Mouse (Mus musculus): ENCODE results near the gene Prkg1. TPM values are rescaled to one million over a fixed set of nuclear protein-coding genes. Genes with fewer than 3 reads are reported as not detected.

The Prkg1 gene
- polyA plus RNA-seq, 1 experiment from 2014 or later = 2.1 TPM

DNA sequence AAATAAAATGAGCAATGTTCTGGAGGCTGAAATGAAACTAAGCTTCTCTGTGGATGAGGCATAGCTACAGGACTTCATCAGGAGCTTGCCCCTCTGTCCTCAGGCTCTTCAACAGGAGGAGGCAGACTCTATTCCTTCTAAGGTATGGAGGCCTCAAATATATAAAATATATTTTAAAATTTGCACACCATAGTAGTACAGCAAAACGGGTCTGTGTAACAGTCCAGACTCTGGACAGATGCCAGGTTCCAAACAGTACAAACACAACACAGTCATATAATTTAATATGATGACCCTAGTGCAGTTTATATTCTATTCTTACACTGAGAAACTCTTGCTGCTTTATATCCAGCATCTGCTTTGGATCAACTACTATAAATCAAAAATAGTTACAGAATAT is 423.9 kb downstream of the Prkg1 start:
- no peaks in the 10 kb centered on the region for H3K27me3 ChIP-seq (ENCODE audit: control insufficient read depth, insufficient read depth, low read length)
- 49% methylated on average over 1 of the region's 1 CpGs for WGBS
- H3K4me1 ChIP-seq (ENCODE audit: control insufficient read depth, insufficient read depth, low read length) = no peaks in the 10 kb centered on the region
- no peak overlapping the region for H3K4me3 ChIP-seq (ENCODE audit: low read length)
- H3K9ac ChIP-seq (ENCODE audit: low read depth, low read length) = no peak overlapping the region
- H3K36me3 ChIP-seq (ENCODE audit: control insufficient read depth, insufficient read depth, low read length) = no peaks in the 10 kb centered on the region
- no peak for ATAC-seq (ENCODE audit: low FRiP score, low TSS enrichment)
- H3K27ac ChIP-seq (ENCODE audit: low read depth, low read length) = no peak overlapping the region
- H3K9me3 ChIP-seq (ENCODE audit: control insufficient read depth, low read length) = no peaks in the 10 kb centered on the region
- H3K4me2 ChIP-seq (replicated peaks; ENCODE audit: low read depth, low read length) = no peak overlapping the region

DNA sequence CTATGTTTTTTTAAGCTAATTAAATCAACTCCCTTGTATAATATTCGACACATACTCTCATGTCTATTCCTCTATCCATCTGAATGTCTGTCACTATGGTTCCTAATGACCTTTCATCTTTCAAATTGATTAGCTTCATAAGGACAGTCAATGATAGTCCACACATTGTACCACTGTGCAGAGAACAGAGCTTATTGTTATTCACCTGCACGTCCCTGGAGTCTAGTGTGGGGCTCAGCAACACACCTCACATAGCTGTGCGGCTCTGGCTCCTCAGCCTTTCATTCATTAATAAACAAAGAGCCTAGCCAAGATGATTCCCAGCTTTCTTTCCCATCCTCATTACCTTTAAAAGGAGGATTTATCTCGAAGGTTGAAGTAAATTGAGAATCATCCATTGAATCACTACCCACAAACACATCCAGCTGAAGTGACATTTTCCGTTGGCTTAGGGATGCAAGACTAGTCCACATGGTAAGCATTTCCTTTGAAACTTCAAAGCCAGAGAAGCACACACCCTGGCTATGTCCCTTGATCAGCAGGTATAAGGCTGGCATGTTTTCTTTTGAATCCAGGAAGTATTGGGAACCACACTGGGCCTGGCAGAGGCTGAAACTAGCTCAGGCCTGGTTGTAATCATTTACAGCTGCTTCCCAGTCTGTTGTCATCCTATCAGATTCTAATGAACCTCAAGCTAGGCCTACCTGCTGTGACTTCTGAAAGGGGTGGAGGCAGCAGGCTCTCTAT is 426.3 kb downstream of the Prkg1 start:
- Histone ChIP-seq H3K9me3 (ENCODE audit: control insufficient read depth, low read length) (no peaks in the 10 kb centered on the region), H3K36me3 (ENCODE audit: control insufficient read depth, insufficient read depth, low read length) (no peaks in the 10 kb centered on the region), H3K27me3 (ENCODE audit: control insufficient read depth, insufficient read depth, low read length) (no peaks in the 10 kb centered on the region), H3K27ac (ENCODE audit: low read depth, low read length) (no peak overlapping the region), H3K4me2 (replicated peaks; ENCODE audit: low read depth, low read length) (no peak overlapping the region), H3K4me3 (ENCODE audit: low read length) (no peak overlapping the region), H3K4me1 (ENCODE audit: control insufficient read depth, insufficient read depth, low read length) (no peaks in the 10 kb centered on the region), H3K9ac (ENCODE audit: low read depth, low read length) (no peak overlapping the region)
- ATAC-seq (ENCODE audit: low FRiP score, low TSS enrichment) = no peak
- 82% methylated on average over 5 of the region's 5 CpGs for WGBS

DNA sequence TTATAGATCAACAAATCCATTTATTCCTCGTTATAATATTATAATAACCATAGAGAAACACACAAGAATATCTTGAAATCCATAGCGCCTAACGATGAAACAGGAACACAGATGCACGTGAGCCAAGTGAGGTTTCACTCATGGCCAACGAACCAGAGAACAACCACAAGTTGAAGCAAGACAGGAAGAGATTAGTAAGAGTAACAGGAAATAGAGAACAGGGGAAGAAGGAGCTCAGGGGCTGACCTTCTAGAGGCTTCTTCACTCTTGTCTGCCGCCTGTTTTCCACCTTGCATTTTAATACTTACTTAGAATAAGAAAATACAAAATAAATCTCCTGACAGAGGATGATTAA is 427.0 kb downstream of the Prkg1 start:
- Histone ChIP-seq H3K4me2 (replicated peaks; ENCODE audit: low read depth, low read length) (no peak overlapping the region), H3K27me3 (ENCODE audit: control insufficient read depth, insufficient read depth, low read length) (no peaks in the 10 kb centered on the region), H3K9ac (ENCODE audit: low read depth, low read length) (no peak overlapping the region), H3K9me3 (ENCODE audit: control insufficient read depth, low read length) (no peaks in the 10 kb centered on the region), H3K36me3 (ENCODE audit: control insufficient read depth, insufficient read depth, low read length) (no peaks in the 10 kb centered on the region), H3K27ac (ENCODE audit: low read depth, low read length) (no peak overlapping the region), H3K4me3 (ENCODE audit: low read length) (no peak overlapping the region), H3K4me1 (ENCODE audit: control insufficient read depth, insufficient read depth, low read length) (no peaks in the 10 kb centered on the region)
- WGBS = 80% methylated on average over 6 of the region's 6 CpGs
- ATAC-seq (ENCODE audit: low FRiP score, low TSS enrichment) = no peak

DNA sequence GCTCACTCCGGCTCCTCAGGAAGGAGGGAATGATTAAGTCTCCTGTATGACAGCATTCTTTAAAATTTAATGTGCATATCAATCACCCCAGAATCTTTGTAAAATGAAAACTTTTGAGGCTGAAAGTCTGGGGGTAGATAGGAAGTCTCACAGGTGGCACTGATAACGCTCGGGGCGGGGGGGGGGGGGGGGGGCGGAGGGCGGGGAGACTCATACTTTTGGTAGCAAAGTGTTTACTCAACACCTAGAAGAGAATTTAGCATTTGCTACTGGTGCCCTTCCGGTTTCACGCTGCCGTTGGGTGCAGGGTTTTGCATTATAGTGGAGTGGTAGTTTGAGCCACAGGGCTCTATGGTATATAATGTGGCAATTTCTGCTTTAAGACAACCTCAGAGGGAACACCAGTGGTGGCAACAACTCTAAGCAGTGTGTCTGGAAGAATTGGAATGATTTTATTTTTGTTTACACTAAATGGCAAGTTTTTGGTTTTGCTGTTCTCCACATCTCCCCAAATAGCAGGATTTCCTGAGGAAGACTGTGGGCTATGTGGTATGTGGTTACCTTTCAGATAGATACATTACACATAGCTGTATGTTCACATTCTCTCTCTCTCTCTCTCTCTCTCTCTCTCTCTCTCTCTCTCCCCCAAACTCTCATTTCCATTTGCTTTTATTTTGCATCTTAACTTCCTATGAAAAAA is 427.5 kb downstream of the Prkg1 start:
- H3K9ac ChIP-seq (ENCODE audit: low read depth, low read length) = no peak overlapping the region
- H3K27me3 ChIP-seq (ENCODE audit: control insufficient read depth, insufficient read depth, low read length) = no peaks in the 10 kb centered on the region
- no peak overlapping the region for H3K27ac ChIP-seq (ENCODE audit: low read depth, low read length)
- ATAC-seq (ENCODE audit: low FRiP score, low TSS enrichment) = no peak
- no peaks in the 10 kb centered on the region for H3K36me3 ChIP-seq (ENCODE audit: control insufficient read depth, insufficient read depth, low read length)
- H3K4me1 ChIP-seq (ENCODE audit: control insufficient read depth, insufficient read depth, low read length) = no peaks in the 10 kb centered on the region
- no peak overlapping the region for H3K4me2 ChIP-seq (replicated peaks; ENCODE audit: low read depth, low read length)
- no peak overlapping the region for H3K4me3 ChIP-seq (ENCODE audit: low read length)
- no peaks in the 10 kb centered on the region for H3K9me3 ChIP-seq (ENCODE audit: control insufficient read depth, low read length)
- WGBS = 79% methylated on average over 9 of the region's 9 CpGs

DNA sequence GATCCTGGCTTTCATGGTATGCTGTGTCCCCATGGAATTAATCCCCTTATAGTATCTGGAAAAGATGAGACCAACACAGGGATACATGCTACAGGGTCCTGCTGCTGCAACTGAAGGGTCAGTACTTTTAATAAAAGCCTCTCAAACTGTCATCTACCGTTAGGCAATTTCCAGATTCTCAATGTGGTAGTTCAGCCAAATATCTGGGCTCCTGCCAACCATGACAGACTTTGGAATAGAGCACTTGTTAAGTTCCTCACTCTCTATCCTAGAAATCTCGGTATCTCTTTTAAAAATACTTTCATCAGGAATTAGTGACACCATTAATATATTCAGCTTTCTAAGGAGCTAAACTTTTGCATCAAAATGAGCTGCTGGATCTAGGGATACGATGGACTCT is 428.5 kb downstream of the Prkg1 start:
- Histone ChIP-seq H3K4me3 (ENCODE audit: low read length) (no peak overlapping the region), H3K9me3 (ENCODE audit: control insufficient read depth, low read length) (no peaks in the 10 kb centered on the region), H3K36me3 (ENCODE audit: control insufficient read depth, insufficient read depth, low read length) (no peaks in the 10 kb centered on the region), H3K27me3 (ENCODE audit: control insufficient read depth, insufficient read depth, low read length) (no peaks in the 10 kb centered on the region), H3K27ac (ENCODE audit: low read depth, low read length) (no peak overlapping the region), H3K4me2 (replicated peaks; ENCODE audit: low read depth, low read length) (no peak overlapping the region), H3K4me1 (ENCODE audit: control insufficient read depth, insufficient read depth, low read length) (no peaks in the 10 kb centered on the region), H3K9ac (ENCODE audit: low read depth, low read length) (no peak overlapping the region)
- 59% methylated on average over 3 of the region's 3 CpGs for WGBS
- no peak for ATAC-seq (ENCODE audit: low FRiP score, low TSS enrichment)

DNA sequence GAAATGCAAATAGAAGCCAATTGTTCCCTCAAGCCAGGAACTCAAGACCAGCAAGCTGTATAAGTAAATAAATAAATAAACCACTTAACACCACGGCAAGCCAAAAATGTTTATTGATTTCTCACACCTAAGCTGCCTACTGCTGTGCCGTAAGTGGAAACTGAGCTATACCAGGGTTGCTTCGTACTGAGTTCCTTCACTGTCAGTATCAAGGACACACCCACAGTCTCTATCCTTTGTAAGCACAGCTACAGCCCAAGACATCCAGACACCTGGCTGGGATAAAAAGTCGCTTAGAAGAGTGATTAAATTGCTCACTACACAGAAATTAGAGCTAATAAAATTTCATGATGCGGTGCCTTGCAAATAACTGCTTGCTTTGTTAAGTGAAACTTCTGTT is 434.9 kb downstream of the Prkg1 start:
- H3K27ac ChIP-seq (ENCODE audit: low read depth, low read length) = no peak overlapping the region
- no peaks in the 10 kb centered on the region for H3K9me3 ChIP-seq (ENCODE audit: control insufficient read depth, low read length)
- H3K4me2 ChIP-seq (replicated peaks; ENCODE audit: low read depth, low read length) = no peak overlapping the region
- no peak overlapping the region for H3K9ac ChIP-seq (ENCODE audit: low read depth, low read length)
- 25% methylated on average over 5 of the region's 5 CpGs for WGBS
- H3K4me3 ChIP-seq (ENCODE audit: low read length) = no peak overlapping the region
- no peaks in the 10 kb centered on the region for H3K36me3 ChIP-seq (ENCODE audit: control insufficient read depth, insufficient read depth, low read length)
- no peaks in the 10 kb centered on the region for H3K27me3 ChIP-seq (ENCODE audit: control insufficient read depth, insufficient read depth, low read length)
- ATAC-seq (ENCODE audit: low FRiP score, low TSS enrichment) = peak; percentile 72; the same call in 1 of the 2 replicates
- H3K4me1 ChIP-seq (ENCODE audit: control insufficient read depth, insufficient read depth, low read length) = peaks cover 4% of the 10 kb centered on the region; the same call in 1 of the 2 replicates

DNA sequence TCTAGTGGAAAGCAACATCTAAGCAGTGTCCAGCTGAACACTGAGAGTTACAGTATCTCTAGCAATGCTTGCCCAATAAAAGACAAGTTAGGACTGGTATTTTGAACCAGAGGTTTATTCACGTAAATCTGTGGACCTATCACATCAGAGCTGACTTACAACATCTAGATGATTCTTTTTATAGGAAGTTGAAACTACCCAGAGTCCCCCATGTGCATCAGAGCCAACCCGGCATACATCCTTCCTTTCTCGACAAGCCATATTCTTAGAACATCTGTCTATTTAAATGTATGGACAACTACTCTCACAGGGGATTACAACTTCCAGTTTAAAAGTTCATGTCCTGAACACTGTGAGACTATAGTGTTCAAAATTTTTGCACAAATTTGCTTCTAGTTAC is 460.1 kb downstream of the Prkg1 start:
- 83% methylated on average over 3 of the region's 3 CpGs for WGBS
- ATAC-seq (ENCODE audit: low FRiP score, low TSS enrichment) = no peak

DNA sequence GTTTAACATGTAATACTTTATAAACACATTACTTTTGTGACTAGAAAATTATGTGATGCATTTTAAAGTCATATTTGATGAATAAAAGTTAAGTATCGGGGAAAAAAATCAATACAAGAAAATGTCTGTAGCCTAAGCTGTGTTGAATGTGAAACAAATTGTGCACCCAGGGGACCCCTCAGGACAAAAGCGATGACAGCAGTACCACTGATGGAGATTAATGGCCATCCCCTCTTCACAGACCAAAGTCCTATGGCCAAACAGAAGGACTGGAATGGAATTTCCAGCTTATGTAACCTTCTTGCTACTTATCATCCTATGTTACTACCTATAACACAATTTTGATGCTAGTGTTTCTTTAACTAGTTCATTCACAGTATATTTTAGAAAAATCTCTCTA is 473.6 kb downstream of the Prkg1 start:
- no peak overlapping the region for H3K9ac ChIP-seq (ENCODE audit: low read depth, low read length)
- H3K4me3 ChIP-seq (ENCODE audit: low read length) = no peak overlapping the region
- no peaks in the 10 kb centered on the region for H3K9me3 ChIP-seq (ENCODE audit: control insufficient read depth, low read length)
- H3K27ac ChIP-seq (ENCODE audit: low read depth, low read length) = no peak overlapping the region
- H3K36me3 ChIP-seq (ENCODE audit: control insufficient read depth, insufficient read depth, low read length) = no peaks in the 10 kb centered on the region
- H3K4me2 ChIP-seq (replicated peaks; ENCODE audit: low read depth, low read length) = no peak overlapping the region
- H3K27me3 ChIP-seq (ENCODE audit: control insufficient read depth, insufficient read depth, low read length) = no peaks in the 10 kb centered on the region
- ATAC-seq (ENCODE audit: low FRiP score, low TSS enrichment) = no peak
- WGBS = 88% methylated on average over 2 of the region's 2 CpGs
- H3K4me1 ChIP-seq (ENCODE audit: control insufficient read depth, insufficient read depth, low read length) = no peaks in the 10 kb centered on the region

More for the DNA sequence above, 460.1 kb downstream of the Prkg1 start:
- Histone ChIP-seq H3K9me3 (ENCODE audit: control insufficient read depth, low read length) (no peaks in the 10 kb centered on the region), H3K4me1 (ENCODE audit: control insufficient read depth, insufficient read depth, low read length) (no peaks in the 10 kb centered on the region), H3K4me2 (replicated peaks; ENCODE audit: low read depth, low read length) (no peak overlapping the region), H3K4me3 (ENCODE audit: low read length) (no peak overlapping the region), H3K9ac (ENCODE audit: low read depth, low read length) (no peak overlapping the region), H3K27ac (ENCODE audit: low read depth, low read length) (no peak overlapping the region), H3K36me3 (ENCODE audit: control insufficient read depth, insufficient read depth, low read length) (no peaks in the 10 kb centered on the region), H3K27me3 (ENCODE audit: control insufficient read depth, insufficient read depth, low read length) (no peaks in the 10 kb centered on the region)

DNA sequence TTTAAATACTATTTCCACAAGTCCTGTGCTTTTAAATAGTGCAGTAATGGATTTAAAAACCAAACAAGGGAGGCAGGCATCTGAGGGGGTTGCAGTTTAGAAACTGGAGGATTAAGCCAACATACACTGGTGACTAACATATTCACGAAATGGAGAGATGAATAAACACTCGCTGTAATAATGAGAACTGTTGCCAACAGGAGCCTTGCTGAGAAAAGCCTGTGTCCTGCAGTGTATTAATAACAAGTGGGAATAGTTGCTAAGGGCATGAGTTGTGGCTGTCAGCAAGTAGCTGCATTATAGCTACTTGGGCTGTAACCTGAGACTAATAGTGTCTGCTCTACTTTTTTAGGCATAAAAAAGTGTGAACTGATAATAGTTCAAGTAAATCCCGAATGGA is 480.3 kb downstream of the Prkg1 start:
- Histone ChIP-seq H3K27me3 (ENCODE audit: control insufficient read depth, insufficient read depth, low read length) (no peaks in the 10 kb centered on the region), H3K27ac (ENCODE audit: low read depth, low read length) (no peak overlapping the region), H3K9ac (ENCODE audit: low read depth, low read length) (no peak overlapping the region), H3K4me3 (ENCODE audit: low read length) (no peak overlapping the region), H3K4me1 (ENCODE audit: control insufficient read depth, insufficient read depth, low read length) (no peaks in the 10 kb centered on the region), H3K4me2 (replicated peaks; ENCODE audit: low read depth, low read length) (no peak overlapping the region), H3K36me3 (ENCODE audit: control insufficient read depth, insufficient read depth, low read length) (no peaks in the 10 kb centered on the region), H3K9me3 (ENCODE audit: control insufficient read depth, low read length) (no peaks in the 10 kb centered on the region)
- WGBS = 48% methylated on average over 3 of the region's 3 CpGs
- no peak for ATAC-seq (ENCODE audit: low FRiP score, low TSS enrichment)

Measured in kidney, embryonic 14.5 days (tissue).